Mouse (Mus musculus) G1E (cell line): ENCODE data around the gene Prtg.

Source experiments
- CTCF ChIP-seq: IDR thresholded peaks from 2 replicates; pipeline ENCODE4 v1.5.1; 2012; ENCODE audit warnings: low read depth, low read length, inconsistent platforms, mixed read lengths
- GATA1 ChIP-seq: IDR thresholded peaks from 2 replicates; pipeline ENCODE4 v1.6.1; 2012; ENCODE audit warnings: borderline replicate concordance, low read length, inconsistent platforms, mixed read lengths
- GATA2 ChIP-seq: IDR thresholded peaks from 2 replicates; pipeline ENCODE4 v1.6.1; 2012; ENCODE audit warnings: low read depth, low read length, inconsistent platforms, borderline replicate concordance
- TAL1 ChIP-seq: conservative IDR thresholded peaks from 2 replicates; pipeline ENCODE4 v1.6.1; 2012; ENCODE audit warnings: low read depth, low read length, inconsistent platforms, mixed read lengths

DNA sequence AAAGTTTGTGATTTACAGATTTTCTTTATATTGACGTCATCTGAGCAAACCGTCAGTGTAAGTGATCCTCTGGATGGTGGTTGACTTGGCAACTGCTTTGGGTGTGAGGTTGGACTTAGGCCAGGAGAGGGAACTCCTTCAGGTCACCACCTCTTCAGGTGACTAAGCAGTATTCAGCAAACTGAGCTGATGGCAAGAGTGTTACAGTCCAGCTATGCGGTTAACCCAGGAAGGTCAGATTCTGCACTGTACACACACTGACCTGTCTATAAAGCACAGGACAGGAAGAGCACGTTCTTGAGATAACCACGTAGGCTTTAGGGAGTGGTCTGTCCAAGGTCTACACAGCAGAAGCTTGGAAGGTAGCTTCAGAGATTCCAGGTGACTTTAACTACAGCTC, 3.9 kb downstream of the Prtg start:
- TF ChIP-seq CTCF (no peak), GATA1 (no peak), TAL1 (no peak), GATA2 (no peak)
